8 mouse cellular contexts compared by ENCODE assay signal in the genomic region with DNA sequence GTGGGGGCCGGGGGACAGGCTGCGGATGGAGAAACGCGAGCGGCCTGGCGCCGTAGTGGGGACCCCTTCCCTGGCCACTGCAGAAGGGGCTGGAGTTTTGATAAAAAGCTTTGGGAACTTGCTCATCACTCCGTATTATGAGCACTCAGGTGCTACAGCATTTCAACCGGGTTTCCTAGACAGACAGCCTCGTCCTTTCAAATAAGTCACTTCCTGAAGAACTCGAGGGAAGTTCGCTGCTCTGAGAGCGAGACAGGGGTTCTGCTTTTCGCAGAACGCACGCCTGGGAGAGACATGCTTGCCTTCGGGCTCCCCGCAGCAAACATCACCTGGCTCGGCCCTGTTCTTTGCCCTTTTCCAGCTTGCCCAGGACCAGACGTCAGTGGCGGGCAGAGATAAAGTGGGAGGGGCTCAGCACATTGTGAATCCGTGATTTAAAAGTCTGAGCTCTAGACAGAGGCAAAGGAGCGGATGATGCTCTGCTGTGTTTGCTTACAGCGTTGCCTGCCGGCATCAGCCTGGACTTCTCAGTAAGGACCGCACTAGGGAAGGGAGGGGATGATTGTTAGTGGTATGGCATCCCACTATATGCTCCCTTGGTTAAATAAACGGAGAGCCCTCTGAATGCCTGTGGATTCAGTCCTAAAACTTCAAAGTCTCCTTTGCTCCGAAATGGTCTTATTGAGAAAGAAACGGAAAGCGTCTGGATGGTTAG. TPM values are rescaled to one million over a fixed set of nuclear protein-coding genes. Genes with fewer than 3 reads are reported as not detected.
DNase-seq lines count a peak whose midpoint lies in the region; ATAC-seq and TF ChIP-seq lines count a peak whose summit lies in the region.
"Had no signal": no experiment of that assay in that cellular context is flagged by ENCODE, and none has a peak within 500 bp of the region (broad histone marks: within the 10 kb centered on the region; RNA-seq: fewer than 3 reads in every experiment).

No protein-coding gene starts in this region.

- ATAC-seq in liver, embryonic 15.5 days (ENCODE audit: insufficient read depth) = no peak
- no peak for ATAC-seq in erythroblast, adult 5-6 weeks (replicated peaks; ENCODE audit: low FRiP score, poor library complexity, severe bottlenecking)

- peaks cover 91% of the 10 kb centered on the region for H3K27me3 ChIP-seq in E14TG2a.4 (ENCODE audit: insufficient read depth, low read length)
- peaks cover 91% of the 10 kb centered on the region for H3K27me3 ChIP-seq in hindbrain, embryonic 10.5 days (ENCODE audit: insufficient read depth, poor library complexity, severe bottlenecking)
- H3K27me3 ChIP-seq in liver, embryonic 15.5 days = peaks cover 96% of the 10 kb centered on the region

- peak overlapping the region; percentile 60 for H3K27ac ChIP-seq in hindbrain, embryonic 10.5 days
- H3K27ac ChIP-seq in liver, embryonic 15.5 days (replicated peaks) = no peak overlapping the region

- peak overlapping the region; percentile 78 for H3K4me3 ChIP-seq in E14TG2a.4 (replicated peaks; ENCODE audit: low read length)
- peak overlapping the region; percentile 59 for H3K4me3 ChIP-seq in hindbrain, embryonic 10.5 days
- H3K4me3 ChIP-seq in liver, embryonic 15.5 days (replicated peaks) = peak overlapping the region; percentile 23

- TF ChIP-seq CTCF in E14TG2a.4 (conservative IDR thresholded peaks at IDR 0.05; ENCODE audit: low read length) = no peak

- no peaks in the 10 kb centered on the region for H3K9me3 ChIP-seq in E14TG2a.4 (ENCODE audit: low read length)
- H3K9me3 ChIP-seq in hindbrain, embryonic 10.5 days = no peaks in the 10 kb centered on the region
- H3K9me3 ChIP-seq in liver, embryonic 15.5 days (replicated peaks) = no peaks in the 10 kb centered on the region

- peaks cover 19% of the 10 kb centered on the region for H3K4me1 ChIP-seq in E14TG2a.4 (replicated peaks; ENCODE audit: low read depth, low read length)
- H3K4me1 ChIP-seq in hindbrain, embryonic 10.5 days (replicated peaks) = peaks cover 17% of the 10 kb centered on the region
- H3K4me1 ChIP-seq in liver, embryonic 15.5 days (replicated peaks) = peaks cover 8% of the 10 kb centered on the region

- no peaks in the 10 kb centered on the region for H3K36me3 ChIP-seq in E14TG2a.4 (ENCODE audit: insufficient read depth, low read length)
- H3K36me3 ChIP-seq in hindbrain, embryonic 10.5 days = no peaks in the 10 kb centered on the region
- no peaks in the 10 kb centered on the region for H3K36me3 ChIP-seq in liver, embryonic 15.5 days (replicated peaks)

- peak overlapping the region; percentile 56 for H3K4me2 ChIP-seq in liver, embryonic 15.5 days

- H3K9ac ChIP-seq in liver, embryonic 15.5 days = no peak overlapping the region

- WGBS in hindbrain, embryonic 10.5 days = 9% methylated on average over 30 of the region's 30 CpGs
- WGBS in liver, embryonic 15.5 days (ENCODE audit: insufficient replicate concordance) = 8% methylated on average over 30 of the region's 30 CpGs

- peak; percentile 31 for DNase-seq in ES-CJ7 (ENCODE audit: low read depth, low spot score)
- peak; percentile 39 for DNase-seq in hindbrain, embryonic 10.5 days (ENCODE audit: low spot score)
- no peak for DNase-seq in adrenal gland, adult 2 months
- DNase-seq in frontal cortex, postnatal 36 days (ENCODE audit: low spot score in 2 of 2) = no peak

RNA-seq across cellular contexts. Expression of a gene that starts 0.7 kb away (rescaled TPM):
- 0.65 and 2.5 TPM in 2 replicates for polyA plus RNA-seq in hindbrain, embryonic 10.5 days (2016; fragmentation: Nextera tagmentation; extraction: Ambion mirVana)
- polyA plus RNA-seq in liver, embryonic 15.5 days (2015; fragmentation: Nextera tagmentation; extraction: Ambion mirVana) = 0.02 TPM in 1 of 2 replicates, not detected in the other
- total RNA-seq in adrenal gland, adult 2 months (2021) = not detected
- polyA plus RNA-seq in adrenal gland, adult 2 months (2012; rRNA removed) = not detected in 2 replicates
- total RNA-seq in erythroblast, adult 5-6 weeks (2015; ENCODE audit: low replicate concordance) = not detected in 2 replicates
- total RNA-seq in erythroblast, adult 5-6 weeks (2017; ENCODE audit: low replicate concordance) = not detected in 2 replicates

RNA-seq across cellular contexts. Expression of a gene that starts 48.7 kb away (rescaled TPM):
- polyA plus RNA-seq in hindbrain, embryonic 10.5 days (2016; fragmentation: Nextera tagmentation; extraction: Ambion mirVana) = 0.52 and 0.75 TPM in 2 replicates
- 0.02 and 0.03 TPM in 2 replicates for polyA plus RNA-seq in liver, embryonic 15.5 days (2015; fragmentation: Nextera tagmentation; extraction: Ambion mirVana)
- not detected for total RNA-seq in adrenal gland, adult 2 months (2021)
- not detected in 2 replicates for polyA plus RNA-seq in adrenal gland, adult 2 months (2012; rRNA removed)
- not detected in 2 replicates for total RNA-seq in erythroblast, adult 5-6 weeks (2015; ENCODE audit: low replicate concordance)
- total RNA-seq in erythroblast, adult 5-6 weeks (2017; ENCODE audit: low replicate concordance) = not detected in 2 replicates
- polyA plus RNA-seq: spleen, adult 2 months had no signal

RNA-seq across cellular contexts. Expression of a gene that starts 52.8 kb away (rescaled TPM):
- 13.0 and 17.2 TPM in 2 replicates for polyA plus RNA-seq in hindbrain, embryonic 10.5 days (2016; fragmentation: Nextera tagmentation; extraction: Ambion mirVana)
- polyA plus RNA-seq in liver, embryonic 15.5 days (2015; fragmentation: Nextera tagmentation; extraction: Ambion mirVana) = 4.6 and 5.3 TPM in 2 replicates
- 10 to 100 TPM; 22.0 to 33.8 TPM for total RNA-seq in adrenal gland, adult 2 months (2021)
- 1.3 and 2.4 TPM in 2 replicates for polyA plus RNA-seq in adrenal gland, adult 2 months (2012; rRNA removed)
- 20.5 and 24.2 TPM in 2 replicates for total RNA-seq in erythroblast, adult 5-6 weeks (2015; ENCODE audit: low replicate concordance)
- 56.7 and 70.5 TPM in 2 replicates for total RNA-seq in erythroblast, adult 5-6 weeks (2017; ENCODE audit: low replicate concordance)

Comparison
In these comparisons a context has a peak if more than half of its experiments do, and no peak if none do; other contexts are left out.
1. H3K4me3 ChIP-seq: peak in every context shown above with its lines; median percentile 78 in E14TG2a.4; 59 in hindbrain, embryonic 10.5 days; 23 in liver, embryonic 15.5 days.
2. DNase-seq: peak in ES-CJ7 (single experiment) and hindbrain, embryonic 10.5 days (single experiment); none in adrenal gland, adult 2 months (single experiment) and frontal cortex, postnatal 36 days (0 of 2).